Mouse (Mus musculus) CH12.LX (cell line): ENCODE data around the gene Utp14a. TPM values are rescaled to one million over a fixed set of nuclear protein-coding genes. Genes with fewer than 3 reads are reported as not detected.

Experiments used
- DNase-seq: peaks from one replicate; pipeline ENCODE4 v3.0.0-alpha.2; 2013; ENCODE audit errors: extremely low read depth
- H3K27ac ChIP-seq: 2 replicates; pipeline ENCODE4 v1.5.1; 2012; ENCODE audit warnings: low read depth, mild to moderate bottlenecking, control low read depth, moderate library complexity; ENCODE audit not compliant: insufficient read depth
- H3K27me3 ChIP-seq: replicated peaks from 2 replicates; pipeline ENCODE3; 2012; ENCODE audit warnings: inconsistent platforms
- H3K36me3 ChIP-seq, 2 experiments: replicated peaks in 1 of 2; 2 replicates each; pipeline versions ENCODE3 to v1.6.1; 2012; ENCODE audit warnings: inconsistent platforms in 1 of 2, low read length in 1 of 2, mild to moderate bottlenecking in 1 of 2, mixed read lengths in 1 of 2, moderate library complexity in 1 of 2; ENCODE audit not compliant: control insufficient read depth in 1 of 2, insufficient read depth in 1 of 2
- H3K4me1 ChIP-seq, 2 experiments: 2 replicates each; pipeline ENCODE4 v1.6.1; 2012; ENCODE audit warnings: inconsistent platforms in 1 of 2, moderate library complexity in 1 of 2; ENCODE audit not compliant: insufficient read depth in 2 of 2, control insufficient read depth in 1 of 2
- H3K4me2 ChIP-seq: 2 replicates; pipeline ENCODE4 v1.6.1; 2012; ENCODE audit warnings: low read depth, mild to moderate bottlenecking, control low read depth; ENCODE audit not compliant: poor library complexity, insufficient read depth, severe bottlenecking
- H3K4me3 ChIP-seq, 3 experiments: fragments of 150-350 bp in 1 of 3; sonication (generic) in 1 of 3; replicated peaks in 1 of 3; 2 replicates each; pipeline versions ENCODE3 to v1.5.1; 2011 to 2012; ENCODE audit warnings: low read depth in 2 of 3, low read length in 2 of 3, mild to moderate bottlenecking in 2 of 3, moderate library complexity in 2 of 3, control low read depth in 1 of 3, improper control_type of control experiment in 1 of 3, inconsistent platforms in 1 of 3, mixed read lengths in 1 of 3; ENCODE audit not compliant: poor library complexity in 1 of 3
- H3K79me2 ChIP-seq: replicated peaks from 2 replicates; pipeline ENCODE4 v1.6.1; 2012; ENCODE audit warnings: mild to moderate bottlenecking, moderate library complexity; ENCODE audit not compliant: control insufficient read depth, poor library complexity, insufficient read depth, severe bottlenecking; ENCODE audit errors: extremely low read depth
- H3K9ac ChIP-seq: 2 replicates; pipeline ENCODE4 v1.6.1; 2012; ENCODE audit warnings: low read depth, mild to moderate bottlenecking, control low read depth, moderate library complexity; ENCODE audit not compliant: insufficient read depth
- H3K9me3 ChIP-seq: replicated peaks from 2 replicates; pipeline ENCODE3; 2012; ENCODE audit warnings: low read length, inconsistent platforms, mixed read lengths
- BHLHE40 ChIP-seq: IDR thresholded peaks from 2 replicates; pipeline ENCODE4 v1.6.1; 2011; ENCODE audit warnings: mild to moderate bottlenecking, low read depth, low read length, improper control_type of control experiment
- CHD1 ChIP-seq: IDR thresholded peaks from 2 replicates; pipeline ENCODE4 v1.6.1; 2012; ENCODE audit warnings: low read depth, low read length, improper control_type of control experiment, inconsistent platforms
- CTCF ChIP-seq, 2 experiments: IDR thresholded peaks in 1 of 2; conservative IDR thresholded peaks in 1 of 2; 2 replicates each; pipeline ENCODE4 v1.5.1; 2011 to 2012; ENCODE audit warnings: low read depth in 2 of 2, low read length in 2 of 2, improper control_type of control experiment in 1 of 2, inconsistent platforms in 1 of 2, mild to moderate bottlenecking in 1 of 2, moderate library complexity in 1 of 2
- ELF1 ChIP-seq: IDR thresholded peaks from 2 replicates; pipeline ENCODE4 v1.6.1; 2014; ENCODE audit warnings: low read depth, mild to moderate bottlenecking, inconsistent platforms, low read length, improper control_type of control experiment
- EP300 ChIP-seq: IDR thresholded peaks from 2 replicates; pipeline ENCODE4 v1.6.1; 2011; ENCODE audit warnings: low read length, improper control_type of control experiment
- ETS1 ChIP-seq: conservative IDR thresholded peaks from 2 replicates; pipeline ENCODE4 v1.6.1; 2012; ENCODE audit warnings: low read depth, mild to moderate bottlenecking, inconsistent platforms, low read length, improper control_type of control experiment, moderate library complexity
- JUN ChIP-seq: IDR thresholded peaks from 2 replicates; pipeline ENCODE4 v1.6.1; 2011; ENCODE audit warnings: low read depth, mild to moderate bottlenecking, low read length, improper control_type of control experiment, moderate library complexity; ENCODE audit not compliant: insufficient read depth
- JUND ChIP-seq: conservative IDR thresholded peaks from 2 replicates; pipeline ENCODE4 v1.6.1; 2011; ENCODE audit warnings: low read depth, low read length, improper control_type of control experiment
- MAFK ChIP-seq: IDR thresholded peaks from 2 replicates; pipeline ENCODE4 v1.6.1; 2011; ENCODE audit warnings: low read length, improper control_type of control experiment; ENCODE audit not compliant: insufficient replicate concordance
- MAZ ChIP-seq: IDR thresholded peaks from 2 replicates; pipeline ENCODE4 v1.6.1; 2012; ENCODE audit warnings: low read depth, mild to moderate bottlenecking, inconsistent platforms, low read length, improper control_type of control experiment, moderate library complexity
- MXI1 ChIP-seq: IDR thresholded peaks from 2 replicates; pipeline ENCODE4 v1.6.1; 2011; ENCODE audit warnings: mild to moderate bottlenecking, low read depth, low read length, improper control_type of control experiment
- MYC ChIP-seq: IDR thresholded peaks from 2 replicates; pipeline ENCODE4 v1.6.1; 2011; ENCODE audit warnings: low read depth, mild to moderate bottlenecking, improper control_type of control experiment, low read length
- NELFE ChIP-seq: IDR thresholded peaks from 2 replicates; pipeline ENCODE4 v1.6.1; 2011; ENCODE audit warnings: low read depth, low read length, improper control_type of control experiment
- NRF1 ChIP-seq: IDR thresholded peaks from 2 replicates; pipeline ENCODE4 v1.6.1; 2014; ENCODE audit warnings: low read depth, mild to moderate bottlenecking, inconsistent platforms, low read length, improper control_type of control experiment, moderate library complexity
- PAX5 ChIP-seq: IDR thresholded peaks from 2 replicates; pipeline ENCODE4 v1.6.1; 2012; ENCODE audit warnings: low read length, inconsistent platforms, mixed read lengths
- RAD21 ChIP-seq: IDR thresholded peaks from 2 replicates; pipeline ENCODE4 v1.6.1; 2011; ENCODE audit warnings: low read depth, mild to moderate bottlenecking, low read length, improper control_type of control experiment, moderate library complexity
- SIN3A ChIP-seq: IDR thresholded peaks from 2 replicates; pipeline ENCODE4 v1.6.1; 2012; ENCODE audit warnings: low read length, improper control_type of control experiment, inconsistent platforms
- SMC3 ChIP-seq: IDR thresholded peaks from 2 replicates; pipeline ENCODE4 v1.6.1; 2011; ENCODE audit warnings: low read depth, low read length, improper control_type of control experiment
- TBP ChIP-seq: conservative IDR thresholded peaks from 2 replicates; pipeline ENCODE4 v1.6.1; 2011; ENCODE audit warnings: low read depth, low read length, improper control_type of control experiment
- TCF12 ChIP-seq: IDR thresholded peaks from 2 replicates; pipeline ENCODE4 v1.6.1; 2014; ENCODE audit warnings: low read depth, mild to moderate bottlenecking, inconsistent platforms, low read length, improper control_type of control experiment
- USF1 ChIP-seq: IDR thresholded peaks from 2 replicates; pipeline ENCODE4 v1.6.1; 2014; ENCODE audit warnings: low read depth, mild to moderate bottlenecking, inconsistent platforms, low read length, improper control_type of control experiment
- ZC3H11A ChIP-seq: IDR thresholded peaks from 2 replicates; pipeline ENCODE4 v1.6.1; 2012; ENCODE audit warnings: low read depth, mild to moderate bottlenecking, inconsistent platforms, low read length, improper control_type of control experiment
- ZNF384 ChIP-seq: IDR thresholded peaks from 2 replicates; pipeline ENCODE4 v1.6.1; 2012; ENCODE audit warnings: low read depth, low read length, improper control_type of control experiment, inconsistent platforms
- dilution Hi-C: fragments of 300-500 bp; cut with MboI; formaldehyde crosslinking; loops from 2 replicates; pipeline ENCODE4 v1.14.3; 2020; ENCODE audit warnings: low sequenced_read_pairs; ENCODE audit not compliant: extremely low pct_unique_long_range_greater_than_20kb, extremely low pct_ligation_motif_present
- in situ Hi-C: fragments of 300-500 bp; cut with MboI; formaldehyde crosslinking; loops from 3 replicates; pipeline ENCODE4 v1.14.3; 2019; ENCODE audit warnings: low sequenced_read_pairs, low pct_ligation_motif_present, low pct_unique_long_range_greater_than_20kb, mixed read lengths
- polyA plus RNA-seq: library from polyadenylated mRNA; unstranded; fragments of >175 nt; gene quantifications from 2 replicates; pipeline ENCODE4 v1.2.1, GENCODE M21; 2012; ENCODE audit warnings: low read depth; ENCODE audit not compliant: insufficient read length
- total RNA-seq, 2 experiments: library from RNA; depleted of rRNA; stranded (reverse); fragments of 300-350 nt in 1 of 2; fragments of >200 nt in 1 of 2; gene quantifications; 2 replicates each; pipeline ENCODE4 v1.2.3; 2012 to 2014

The Utp14a gene
- total and polyA plus RNA-seq, 3 experiments = 29.3 to 48.7 (median 44.2) TPM

- Histone ChIP-seq H3K9ac (no peak overlapping the region), H3K79me2 (no peaks in the 10 kb centered on the region; the same call in 1 of the 2 replicates), H3K9me3 (no peaks in the 10 kb centered on the region), H3K4me2 (no peak overlapping the region), H3K27ac (no peak overlapping the region), H3K36me3 (peaks cover 37 to 82% of the 10 kb centered on the region in 2 experiments), H3K4me1 (no peaks in the 10 kb centered on the region), H3K27me3 (no peaks in the 10 kb centered on the region), H3K4me3 (no peak overlapping the region)
- dilution Hi-C loops = no loop called here
- TF ChIP-seq ZNF384 (no peak), NELFE (no peak)
- DNase-seq = no peak
- in situ Hi-C loops = loop anchor here (10.0 kb wide), 1 partner anchor 130 kb away; no protein-coding TSS in a partner anchor
Observed at GRCm38 (mm10) chrX:48274634-48275033, 18.0 kb downstream of the Utp14a start.

GRCm38 (mm10) chrX:48278103-48278502 lies 21.4 kb downstream of the Utp14a start:
- Histone ChIP-seq H3K9ac (no peak overlapping the region), H3K79me2 (no peaks in the 10 kb centered on the region; the same call in 1 of the 2 replicates), H3K9me3 (no peaks in the 10 kb centered on the region), H3K27ac (no peak overlapping the region), H3K4me1 (no peaks in the 10 kb centered on the region), H3K27me3 (no peaks in the 10 kb centered on the region), H3K4me3 (no peak overlapping the region), H3K36me3 (peaks cover 32 to 84% of the 10 kb centered on the region in 2 experiments), H3K4me2 (no peak overlapping the region)
- in situ Hi-C loops = loop anchor here (10.0 kb wide), 1 partner anchor 127 kb away; no protein-coding TSS in a partner anchor
- peak; percentile 42 for DNase-seq
- dilution Hi-C loops = no loop called here
- TF ChIP-seq CHD1 (no peak), PAX5 (no peak), MAZ (no peak), SMC3 (peak; percentile 47), TCF12 (no peak), TBP (no peak), ZC3H11A (no peak), NELFE (no peak), USF1 (no peak), RAD21 (peak; percentile 67), JUN (no peak), ELF1 (no peak), ETS1 (no peak), BHLHE40 (no peak), MAFK (0 out of 2 replicates have a peak, but pooled peaks have one; percentile 18), MYC (no peak), CTCF (conservative IDR thresholded peaks at IDR 0.05 in 1 of 2, IDR thresholded peaks at IDR 0.05 in 1 of 2; ENCODE audit: low read depth in 2 of 2, low read length in 2 of 2) (peak; percentile 34 to 70; a peak in 3 of 4 replicates), SIN3A (no peak), NRF1 (no peak), JUND (no peak), MXI1 (no peak), EP300 (no peak)
